Mouse (Mus musculus) mature B cell (primary cell): ENCODE measurements around the gene Fhod1.

Experiments used
- in situ Hi-C: fragments of 300-500 bp; cut with MboI; formaldehyde crosslinking; loops from 2 replicates; pipeline ENCODE4 v1.14.3; 2019

The Fhod1 gene

GRCm38 (mm10) chr8:105349096-105349771 is 1.5 kb upstream of the Fhod1 start:
- in situ Hi-C loops = no loop called here

- in situ Hi-C loops = no loop called here
Observed at GRCm38 (mm10) chr8:105348450-105349095, 820 bp upstream of the Fhod1 start, which contains the start of gene Slc9a5. Gene Slc9a5 (plus strand): TSS chr8:105348843.

- in situ Hi-C loops = no loop called here
Observed at GRCm38 (mm10) chr8:105346611-105347427, 934 bp downstream of the Fhod1 start.

- in situ Hi-C loops = no loop called here
Observed at GRCm38 (mm10) chr8:105345061-105345975, 2.4 kb downstream of the Fhod1 start.

- in situ Hi-C loops = no loop called here
Observed at GRCm38 (mm10) chr8:105343791-105344574, 3.8 kb downstream of the Fhod1 start.

- in situ Hi-C loops = no loop called here
Observed at GRCm38 (mm10) chr8:105342768-105343167, 5.0 kb downstream of the Fhod1 start.

- in situ Hi-C loops = no loop called here
Observed at GRCm38 (mm10) chr8:105341399-105341798, 6.4 kb downstream of the Fhod1 start.

- in situ Hi-C loops = no loop called here
Observed at GRCm38 (mm10) chr8:105339886-105340635, 7.7 kb downstream of the Fhod1 start.

- in situ Hi-C loops = no loop called here
Observed at GRCm38 (mm10) chr8:105338992-105339391, 8.8 kb downstream of the Fhod1 start.

- in situ Hi-C loops = no loop called here
Observed at GRCm38 (mm10) chr8:105336373-105337130, 11.2 kb downstream of the Fhod1 start.

- in situ Hi-C loops = no loop called here
Observed at GRCm38 (mm10) chr8:105332523-105332922, 15.2 kb downstream of the Fhod1 start.

- in situ Hi-C loops = no loop called here
Observed at GRCm38 (mm10) chr8:105331931-105332330, 15.8 kb downstream of the Fhod1 start.

GRCm38 (mm10) chr8:105331469-105331868 is 16.3 kb downstream of the Fhod1 start:
- in situ Hi-C loops = no loop called here

- in situ Hi-C loops = no loop called here
Observed at GRCm38 (mm10) chr8:105330325-105330724, 17.4 kb downstream of the Fhod1 start.

GRCm38 (mm10) chr8:105326968-105327367 is 20.8 kb downstream of the Fhod1 start:
- in situ Hi-C loops = no loop called here

GRCm38 (mm10) chr8:105326141-105326672 is 21.5 kb downstream of the Fhod1 start, which contains the start of the genes Lrrc29 and Tmem208:
Gene Lrrc29 (minus strand): TSS chr8:105326278.
Gene Tmem208 (plus strand): TSS chr8:105326354.
- in situ Hi-C loops = no loop called here

- in situ Hi-C loops = no loop called here
Observed at GRCm38 (mm10) chr8:105325641-105326093, 22.1 kb downstream of the Fhod1 start.

- in situ Hi-C loops = no loop called here
Observed at GRCm38 (mm10) chr8:105323183-105323582, 24.6 kb downstream of the Fhod1 start.
